In genomic region chr2:51268532-51268931, GRCm38 (mm10) we compare ENCODE assay signal across 11 mouse cellular contexts.
DNase-seq lines count a peak whose midpoint lies in the region; TF ChIP-seq lines count a peak whose summit lies in the region.
"Had no signal": no experiment of that assay in that cellular context is flagged by ENCODE, and none has a peak within 500 bp of the region (broad histone marks: within the 10 kb centered on the region; RNA-seq: fewer than 3 reads in every experiment).

No protein-coding gene starts in this region.

- TF ChIP-seq POLR2A in kidney, adult 2 months (IDR thresholded peaks at IDR 0.05; ENCODE audit: low read depth, low read length), result no peak

- peak; percentile 8 for DNase-seq in kidney, adult 2 months
- no peak for DNase-seq in kidney, adult 18-20 months
- DNase-seq in embryo, embryonic 10.5 days (ENCODE audit: low spot score), result peak; percentile 57
- peak; percentile 4 to 19 for DNase-seq in kidney, postnatal 36 days
- no peak for DNase-seq in cerebellum, postnatal 25 days
- no peak for DNase-seq in adrenal gland, postnatal 4 days (ENCODE audit: low spot score in 2 of 2)
- DNase-seq in spleen, postnatal 10 days (ENCODE audit: low spot score in 2 of 2), result no peak
- DNase-seq: heart, adult 18-20 months had no signal

- no peak; the same call in 1 of the 2 replicates for TF ChIP-seq CTCF in kidney, adult 2 months (conservative IDR thresholded peaks at IDR 0.05; ENCODE audit: insufficient read depth, insufficient read length, low read depth, low read length)
- peak; percentile 8 for TF ChIP-seq CTCF in C2C12 (IDR thresholded peaks at IDR 0.05; ENCODE audit: control insufficient read depth, insufficient read depth, insufficient read length)

- H3ac ChIP-seq in C2C12 (ENCODE audit: control insufficient read depth, insufficient read length, low read depth), result no peak overlapping the region

- H3K4me3 ChIP-seq in kidney, adult 2 months (ENCODE audit: insufficient read depth, low read depth, low read length), result no peak overlapping the region
- no peak overlapping the region for H3K4me3 ChIP-seq in C2C12 (ENCODE audit: insufficient read depth, poor library complexity, severe bottlenecking)
- H3K4me3 ChIP-seq: midbrain, embryonic 10.5 days; neural tube, embryonic 13.5 days had no signal

- no peaks in the 10 kb centered on the region for H3K4me1 ChIP-seq in kidney, adult 2 months (ENCODE audit: control insufficient read depth, insufficient read depth, low read length)
- H3K4me1 ChIP-seq: midbrain, embryonic 10.5 days; neural tube, embryonic 13.5 days had no signal

- H3K79me2 ChIP-seq in C2C12 (ENCODE audit: control insufficient read depth, insufficient read depth), result no peaks in the 10 kb centered on the region

- no peaks in the 10 kb centered on the region for H3K36me3 ChIP-seq in kidney, adult 2 months (ENCODE audit: control insufficient read depth, insufficient read depth, low read length)
- no peaks in the 10 kb centered on the region for H3K36me3 ChIP-seq in C2C12 (ENCODE audit: control insufficient read depth, insufficient read depth)
- H3K36me3 ChIP-seq: midbrain, embryonic 10.5 days; neural tube, embryonic 13.5 days had no signal

- no peak overlapping the region for H3K27ac ChIP-seq in kidney, adult 2 months (ENCODE audit: insufficient read depth, low read depth, low read length)
- H3K27ac ChIP-seq: midbrain, embryonic 10.5 days; neural tube, embryonic 13.5 days had no signal

- H3K79me3 ChIP-seq in C2C12 (ENCODE audit: low read depth), result no peaks in the 10 kb centered on the region

- 52% methylated on average over 2 of the region's 2 CpGs for WGBS in kidney, adult 2 months

- no peaks in the 10 kb centered on the region for H3K27me3 ChIP-seq in kidney, adult 2 months (replicated peaks; ENCODE audit: control insufficient read depth, insufficient read depth, low read length)
- no peaks in the 10 kb centered on the region for H3K27me3 ChIP-seq in C2C12 (ENCODE audit: control insufficient read depth, insufficient read depth, insufficient read length)
- H3K27me3 ChIP-seq: neural tube, embryonic 13.5 days had no signal

TF ChIP-seq in C2C12, 6 proteins besides CTCF, POLR2A, EP300 and RAD21:
- no peak for TF ChIP-seq CEBPB (IDR thresholded peaks at IDR 0.05; ENCODE audit: low read depth)
- TF ChIP-seq FOSL1 (IDR thresholded peaks at IDR 0.05; ENCODE audit: insufficient read depth, low read length, poor library complexity, severe bottlenecking), result no peak
- no peak for TF ChIP-seq MYOD1 (IDR thresholded peaks at IDR 0.05; ENCODE audit: control insufficient read depth, insufficient read length, low read depth)
- no peak for TF ChIP-seq MAX (IDR thresholded peaks at IDR 0.05)
- TF ChIP-seq MYOG (IDR thresholded peaks at IDR 0.05; ENCODE audit: control insufficient read depth, extremely low read depth, insufficient read length), result no peak
- TF ChIP-seq USF1 (IDR thresholded peaks at IDR 0.05; ENCODE audit: low read depth), result no peak

Comparison
In these comparisons a context has a peak if more than half of its experiments do, and no peak if none do; other contexts are left out.
1. DNase-seq: peak in kidney, adult 2 months (single experiment), embryo, embryonic 10.5 days (single experiment) and kidney, postnatal 36 days (2 of 2); none in kidney, adult 18-20 months (single experiment), cerebellum, postnatal 25 days (0 of 2), adrenal gland, postnatal 4 days (0 of 2) and spleen, postnatal 10 days (0 of 2).